Mouse (Mus musculus) retina, postnatal 7 days (tissue): ENCODE measurements around the gene Ifitm10.

Source experiments
- DNase-seq: peaks from one replicate; pipeline ENCODE4 v3.0.0-alpha.2; 2012; ENCODE audit warnings: low read depth, low spot score

Ifitm10 gene

GRCm38 (mm10) chr7:142391108-142391507, 17.6 kb upstream of the Ifitm10 start:
- DNase-seq, result no peak

- no peak for DNase-seq
Measured at GRCm38 (mm10) chr7:142389961-142390650, 16.6 kb upstream of the Ifitm10 start.

DNA sequence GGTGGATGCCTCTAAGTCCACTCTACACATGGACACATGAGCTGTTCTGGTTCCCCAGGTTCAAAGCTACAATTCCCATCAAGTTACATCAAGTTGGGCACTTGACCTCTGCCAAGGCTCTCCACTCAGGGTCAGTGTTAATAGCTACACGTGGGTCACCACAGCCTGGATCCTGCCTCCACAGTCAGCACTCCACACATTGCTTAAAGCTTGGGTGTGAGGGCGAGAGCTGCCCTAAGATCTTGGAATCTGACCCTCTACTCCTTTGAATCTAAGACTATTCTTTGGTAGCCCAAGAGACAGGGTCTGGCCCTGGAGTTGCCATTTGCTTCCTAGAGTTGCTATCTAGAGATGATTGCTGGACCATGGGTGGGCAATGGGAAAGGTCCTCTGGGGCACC, 15.2 kb upstream of the Ifitm10 start:
- DNase-seq, result no peak

- no peak for DNase-seq
Measured at GRCm38 (mm10) chr7:142388198-142388597, 14.6 kb upstream of the Ifitm10 start.

GRCm38 (mm10) chr7:142387419-142388148, 14.0 kb upstream of the Ifitm10 start, which contains the start of gene Ctsd:
Ctsd (minus strand) TSS chr7:142388038.
- peak; percentile 91 for DNase-seq

GRCm38 (mm10) chr7:142386621-142387201, 13.2 kb upstream of the Ifitm10 start:
- DNase-seq, result no peak

GRCm38 (mm10) chr7:142385742-142386403, 12.3 kb upstream of the Ifitm10 start:
- DNase-seq, result no peak

- DNase-seq, result no peak
Measured at GRCm38 (mm10) chr7:142384306-142384705, 10.8 kb upstream of the Ifitm10 start.

DNA sequence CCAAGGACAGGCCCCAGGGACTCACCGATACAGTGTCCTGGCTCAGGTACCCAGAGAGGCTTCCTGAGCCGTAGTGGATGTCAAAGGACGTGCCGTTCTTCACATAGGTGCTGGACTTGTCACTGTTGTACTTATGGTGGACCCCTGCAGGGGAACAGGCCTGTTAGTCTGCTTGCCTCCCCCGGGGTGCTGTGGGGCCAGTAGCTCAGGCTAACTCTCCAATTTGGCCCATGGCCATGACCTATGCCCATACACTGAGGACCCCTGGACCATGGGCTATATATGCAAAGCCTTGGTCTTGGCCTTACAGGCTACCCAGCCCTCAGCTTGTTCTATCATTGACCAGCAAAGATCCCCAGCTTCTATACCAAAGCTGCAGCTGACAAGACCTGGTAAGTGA, 9.0 kb upstream of the Ifitm10 start, which contains the start of gene Gm49369:
Gene Gm49369 (minus strand): TSS at position 101 of the 400 bp plus-strand sequence.
- DNase-seq, result no peak

GRCm38 (mm10) chr7:142381175-142381574, 7.6 kb upstream of the Ifitm10 start:
- no peak for DNase-seq

DNA sequence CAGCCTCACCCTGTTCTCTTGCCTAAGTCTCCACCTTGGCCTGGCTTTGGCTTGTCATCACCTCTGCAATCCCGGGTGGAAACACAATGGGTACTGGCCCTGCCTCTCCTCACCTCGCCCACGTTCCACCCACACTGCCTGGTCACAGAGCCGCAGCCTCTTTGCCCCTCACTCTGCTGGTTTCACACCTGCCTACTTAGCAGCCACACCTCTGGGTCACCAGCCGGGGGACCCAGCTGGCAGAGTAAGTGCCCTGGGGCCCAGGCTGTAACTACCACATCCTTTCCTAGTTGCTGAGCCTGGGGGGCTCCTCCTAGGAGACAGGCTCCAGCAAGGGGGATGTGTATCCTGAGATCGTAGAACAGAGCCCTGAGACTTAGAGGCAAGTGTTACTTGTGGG, 5.6 kb upstream of the Ifitm10 start:
- DNase-seq, result no peak

DNA sequence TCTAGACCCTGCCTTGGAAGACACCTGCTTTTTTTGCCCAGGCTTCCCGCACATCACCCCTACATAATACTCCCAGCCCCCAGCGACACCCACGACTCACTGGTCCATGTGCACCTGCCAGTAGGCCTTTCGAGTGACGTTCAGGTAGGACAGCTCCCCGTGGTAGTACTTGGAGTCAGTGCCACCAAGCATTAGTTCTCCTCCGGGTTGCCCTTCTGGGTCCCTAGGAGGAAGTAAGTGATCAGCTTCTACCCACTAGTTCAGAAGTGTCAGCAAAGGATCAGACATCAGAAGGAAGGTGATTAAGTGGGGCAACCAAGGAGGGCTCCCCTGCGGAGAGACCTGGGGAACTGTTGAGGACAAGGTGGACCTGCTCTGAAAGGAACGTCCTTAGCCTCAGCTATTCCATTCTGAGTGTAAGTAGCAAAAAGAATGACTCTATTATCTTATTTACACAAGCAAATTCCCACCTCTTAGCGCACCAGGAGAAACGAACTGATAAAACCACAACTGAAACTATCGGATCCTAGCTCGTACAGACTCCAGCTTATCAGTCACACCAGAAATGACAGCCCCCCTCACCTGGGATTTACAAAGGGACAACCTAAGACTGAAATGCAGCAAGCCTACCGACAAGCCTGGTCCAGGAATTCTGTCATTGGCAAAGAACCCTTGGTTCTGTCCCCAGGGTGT, 3.8 kb upstream of the Ifitm10 start:
- no peak for DNase-seq

- no peak for DNase-seq
Measured at GRCm38 (mm10) chr7:142376096-142376495, 2.5 kb upstream of the Ifitm10 start.

DNA sequence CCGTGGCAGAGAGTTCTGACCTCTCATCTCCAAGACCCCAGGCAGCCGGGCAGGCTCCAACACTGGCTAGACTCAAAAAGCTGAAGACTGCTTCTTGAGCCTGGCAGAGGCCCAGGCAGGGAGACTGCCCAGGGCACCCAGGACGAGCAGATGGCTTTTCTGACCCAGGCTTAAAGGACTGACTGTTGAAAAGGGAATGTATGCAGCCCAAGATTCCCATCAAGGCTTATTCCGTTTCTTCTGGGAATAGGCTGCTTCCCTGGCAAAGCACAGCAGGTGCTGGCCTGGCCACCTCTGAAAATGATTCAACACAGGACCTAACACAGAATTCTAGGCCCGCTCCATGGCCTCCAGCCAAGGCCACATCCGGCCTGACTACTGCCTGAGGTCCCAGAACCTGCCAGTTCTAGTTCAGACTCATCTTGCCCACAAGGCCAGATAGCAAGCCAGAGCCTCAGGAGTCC, 1.7 kb upstream of the Ifitm10 start:
- no peak for DNase-seq

DNA sequence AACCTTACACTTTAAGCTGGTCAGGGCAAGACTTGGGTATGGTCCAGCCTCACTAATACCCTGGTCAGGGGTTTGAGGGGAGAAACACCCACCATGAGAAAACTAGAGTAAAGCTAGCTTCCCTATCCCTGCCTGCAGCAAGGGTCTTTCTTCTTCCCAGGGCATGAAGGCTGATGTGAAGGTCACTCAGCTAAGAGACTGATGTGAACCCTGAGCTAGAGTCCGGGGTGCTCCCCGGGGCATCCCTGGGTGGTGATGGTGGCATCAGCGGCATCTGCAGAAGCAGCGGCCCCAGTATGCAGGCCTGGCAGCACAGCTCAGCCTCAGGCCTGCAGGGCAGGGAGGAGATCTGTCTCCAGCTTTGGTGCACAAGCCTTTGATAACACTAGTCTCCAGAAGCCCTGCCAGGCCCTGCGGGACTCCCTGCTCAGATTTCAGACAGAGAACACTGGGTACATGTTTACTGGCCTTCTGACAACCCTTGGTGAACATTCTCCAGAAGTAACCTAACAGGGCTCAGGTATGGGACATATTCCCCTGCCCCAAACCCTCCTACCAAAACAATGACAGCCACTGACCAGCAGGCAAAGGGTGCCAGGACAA, 961 bp upstream of the Ifitm10 start:
- DNase-seq, result no peak

GRCm38 (mm10) chr7:142373039-142373438, 514 bp downstream of the Ifitm10 start:
- DNase-seq, result no peak

DNA sequence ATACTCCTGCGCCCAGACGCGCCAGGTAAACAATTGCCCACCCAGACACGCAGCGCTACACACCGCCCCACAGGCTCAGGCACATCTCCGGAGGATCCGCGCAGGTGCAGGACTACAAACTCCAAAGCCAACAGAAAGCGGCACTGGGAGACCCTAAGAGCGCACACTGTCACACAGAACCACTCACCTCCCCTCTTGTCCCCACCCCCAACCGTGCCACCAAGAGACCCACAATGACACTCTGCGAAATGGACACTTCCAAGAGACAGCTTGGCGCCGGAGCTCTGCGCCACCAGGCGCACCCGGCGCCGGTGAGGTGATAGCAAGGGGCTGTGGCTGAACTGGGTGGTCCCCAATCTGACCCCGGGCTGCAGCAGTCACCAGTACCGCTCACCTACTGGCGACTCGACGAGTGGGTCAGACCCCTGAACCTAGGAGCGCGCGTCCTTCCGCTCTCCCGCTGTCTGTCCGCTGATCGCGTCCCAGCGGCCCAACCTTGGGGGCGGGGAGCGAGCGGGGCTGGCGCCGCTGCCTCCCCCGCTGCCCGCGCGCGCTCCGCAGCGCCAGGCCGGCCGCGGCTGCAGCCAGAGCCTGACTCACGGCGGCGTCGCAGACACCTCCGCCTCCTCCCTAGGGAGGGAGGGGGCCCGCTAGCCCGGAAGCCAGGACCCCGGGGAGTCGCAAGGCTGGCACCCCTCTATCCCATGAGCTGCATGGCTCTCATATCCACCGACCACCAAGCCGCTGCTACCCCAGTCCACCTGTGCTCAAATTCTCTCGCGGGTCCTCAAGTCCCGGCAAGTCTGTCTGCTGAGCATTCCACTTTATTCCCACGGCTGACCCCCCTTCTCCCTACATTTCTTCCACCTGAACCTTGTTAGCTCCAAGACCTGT, 1.5 kb downstream of the Ifitm10 start:
- no peak for DNase-seq

- DNase-seq, result no peak
Measured at GRCm38 (mm10) chr7:142371398-142371767, 2.2 kb downstream of the Ifitm10 start.

DNA sequence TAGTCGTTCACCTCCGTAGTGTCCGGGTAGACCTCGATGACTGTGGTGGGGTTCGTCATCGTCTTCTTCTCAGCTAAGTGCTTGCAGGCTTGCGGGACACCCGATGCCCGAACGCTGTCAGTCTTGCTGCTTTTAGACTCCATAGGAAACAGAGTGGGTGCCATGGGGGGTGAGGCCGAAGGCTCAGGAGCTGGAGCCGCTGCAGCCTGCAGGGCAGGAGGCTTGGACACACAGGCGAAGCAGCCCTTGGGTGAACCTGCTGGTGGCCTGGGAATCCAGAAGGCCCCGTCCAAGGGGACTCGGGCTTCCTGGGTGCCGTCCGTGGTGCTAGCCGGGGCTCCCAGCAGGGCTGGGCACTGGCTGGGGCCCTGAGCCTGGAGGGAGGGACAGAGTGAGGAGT, 2.6 kb downstream of the Ifitm10 start:
- no peak for DNase-seq

GRCm38 (mm10) chr7:142369820-142370219, 3.7 kb downstream of the Ifitm10 start:
- no peak for DNase-seq
